Mouse (Mus musculus): ENCODE measurements around the gene Kif27. TPM values are rescaled to one million over a fixed set of nuclear protein-coding genes. Genes with fewer than 3 reads are reported as not detected.

Gene Kif27
- total and polyA plus RNA-seq, 2 experiments from 2014 or later: 0.15 TPM; not detected in 1

- DNase-seq (ENCODE audit: low spot score) (no peak), ATAC-seq (ENCODE audit: insufficient read depth, low read depth) (no peak)
- H3K4me1 ChIP-seq (ENCODE audit: control insufficient read depth, insufficient read depth): no peaks in the 10 kb centered on the region
- TF ChIP-seq EP300 (IDR thresholded peaks at IDR 0.05; ENCODE audit: low read depth): no peak
- no peak for TF ChIP-seq CTCF (IDR thresholded peaks at IDR 0.05; ENCODE audit: low read depth)
- H3K9me3 ChIP-seq (replicated peaks; ENCODE audit: control insufficient read depth, low read length): no peaks in the 10 kb centered on the region
- no peak overlapping the region for H3K9ac ChIP-seq (replicated peaks; ENCODE audit: low read depth, low read length)
- no peak overlapping the region for H3K4me2 ChIP-seq (ENCODE audit: low read depth, low read length)
- H3K4me3 ChIP-seq (ENCODE audit: low read depth, low read length): no peak overlapping the region
- H3K36me3 ChIP-seq (replicated peaks; ENCODE audit: control insufficient read depth, insufficient read depth, low read length): no peaks in the 10 kb centered on the region
- no peaks in the 10 kb centered on the region for H3K27me3 ChIP-seq (ENCODE audit: control insufficient read depth, insufficient read depth, low read length)
- no peak overlapping the region for H3K27ac ChIP-seq (ENCODE audit: low read depth)
Measured at GRCm38 (mm10) chr13:58352996-58353395, 5.9 kb downstream of the Kif27 start.

GRCm38 (mm10) chr13:58350606-58351005 lies 8.3 kb downstream of the Kif27 start:
- Histone ChIP-seq H3K4me1 (ENCODE audit: control insufficient read depth, insufficient read depth) (no peaks in the 10 kb centered on the region), H3K9ac (replicated peaks; ENCODE audit: low read depth, low read length) (no peak overlapping the region), H3K27me3 (ENCODE audit: control insufficient read depth, insufficient read depth, low read length) (no peaks in the 10 kb centered on the region), H3K4me2 (ENCODE audit: low read depth, low read length) (no peak overlapping the region), H3K27ac (ENCODE audit: low read depth) (no peak overlapping the region), H3K9me3 (replicated peaks; ENCODE audit: control insufficient read depth, low read length) (no peaks in the 10 kb centered on the region), H3K4me3 (ENCODE audit: low read depth, low read length) (no peak overlapping the region), H3K36me3 (replicated peaks; ENCODE audit: control insufficient read depth, insufficient read depth, low read length) (no peaks in the 10 kb centered on the region)
- DNase-seq (ENCODE audit: low spot score) (no peak), ATAC-seq (ENCODE audit: insufficient read depth, low read depth) (no peak)
- TF ChIP-seq EP300 (IDR thresholded peaks at IDR 0.05; ENCODE audit: low read depth) (no peak), CTCF (IDR thresholded peaks at IDR 0.05; ENCODE audit: low read depth) (no peak)
- 46% methylated on average over 4 of the region's 4 CpGs for WGBS

GRCm38 (mm10) chr13:58344505-58344904 lies 14.4 kb downstream of the Kif27 start:
- Histone ChIP-seq H3K9me3 (replicated peaks; ENCODE audit: control insufficient read depth, low read length) (no peaks in the 10 kb centered on the region), H3K27me3 (ENCODE audit: control insufficient read depth, insufficient read depth, low read length) (no peaks in the 10 kb centered on the region), H3K36me3 (replicated peaks; ENCODE audit: control insufficient read depth, insufficient read depth, low read length) (no peaks in the 10 kb centered on the region), H3K4me1 (ENCODE audit: control insufficient read depth, insufficient read depth) (no peaks in the 10 kb centered on the region), H3K4me3 (ENCODE audit: low read depth, low read length) (no peak overlapping the region), H3K27ac (ENCODE audit: low read depth) (no peak overlapping the region), H3K4me2 (ENCODE audit: low read depth, low read length) (no peak overlapping the region), H3K9ac (replicated peaks; ENCODE audit: low read depth, low read length) (no peak overlapping the region)
- TF ChIP-seq EP300 (IDR thresholded peaks at IDR 0.05; ENCODE audit: low read depth): no peak
- no peak for TF ChIP-seq CTCF (IDR thresholded peaks at IDR 0.05; ENCODE audit: low read depth)
- ATAC-seq (ENCODE audit: insufficient read depth, low read depth) (no peak), DNase-seq (ENCODE audit: low spot score) (no peak)
- WGBS: 80% methylated on average over 9 of the region's 9 CpGs

- TF ChIP-seq CTCF (IDR thresholded peaks at IDR 0.05; ENCODE audit: low read depth) (no peak), EP300 (IDR thresholded peaks at IDR 0.05; ENCODE audit: low read depth) (no peak)
- WGBS: 69% methylated on average over 12 of the region's 12 CpGs
- ATAC-seq (ENCODE audit: insufficient read depth, low read depth): no peak
Measured at GRCm38 (mm10) chr13:58337456-58337855, 21.5 kb downstream of the Kif27 start.

GRCm38 (mm10) chr13:58334116-58334515 lies 24.8 kb downstream of the Kif27 start:
- TF ChIP-seq EP300 (IDR thresholded peaks at IDR 0.05; ENCODE audit: low read depth) (no peak), CTCF (IDR thresholded peaks at IDR 0.05; ENCODE audit: low read depth) (no peak)
- no peak overlapping the region for H3K4me3 ChIP-seq (ENCODE audit: low read depth, low read length)
- no peaks in the 10 kb centered on the region for H3K4me1 ChIP-seq (ENCODE audit: control insufficient read depth, insufficient read depth)
- DNase-seq (ENCODE audit: low spot score) (no peak), ATAC-seq (ENCODE audit: insufficient read depth, low read depth) (no peak)
- no peak overlapping the region for H3K27ac ChIP-seq (ENCODE audit: low read depth)
- WGBS: 94% methylated on average over 5 of the region's 5 CpGs
- no peak overlapping the region for H3K4me2 ChIP-seq (ENCODE audit: low read depth, low read length)
- no peak overlapping the region for H3K9ac ChIP-seq (replicated peaks; ENCODE audit: low read depth, low read length)
- no peaks in the 10 kb centered on the region for H3K27me3 ChIP-seq (ENCODE audit: control insufficient read depth, insufficient read depth, low read length)
- H3K9me3 ChIP-seq (replicated peaks; ENCODE audit: control insufficient read depth, low read length): no peaks in the 10 kb centered on the region
- H3K36me3 ChIP-seq (replicated peaks; ENCODE audit: control insufficient read depth, insufficient read depth, low read length): no peaks in the 10 kb centered on the region

More at GRCm38 (mm10) chr13:58337456-58337855, 21.5 kb downstream of the Kif27 start:
- H3K9ac ChIP-seq (replicated peaks; ENCODE audit: low read depth, low read length): no peak overlapping the region
- no peaks in the 10 kb centered on the region for H3K36me3 ChIP-seq (replicated peaks; ENCODE audit: control insufficient read depth, insufficient read depth, low read length)
- no peak overlapping the region for H3K4me2 ChIP-seq (ENCODE audit: low read depth, low read length)
- no peak overlapping the region for H3K27ac ChIP-seq (ENCODE audit: low read depth)
- H3K4me3 ChIP-seq (ENCODE audit: low read depth, low read length): no peak overlapping the region
- H3K9me3 ChIP-seq (replicated peaks; ENCODE audit: control insufficient read depth, low read length): no peaks in the 10 kb centered on the region
- H3K4me1 ChIP-seq (ENCODE audit: control insufficient read depth, insufficient read depth): no peaks in the 10 kb centered on the region
- DNase-seq (ENCODE audit: low spot score): no peak
- H3K27me3 ChIP-seq (ENCODE audit: control insufficient read depth, insufficient read depth, low read length): no peaks in the 10 kb centered on the region

- Histone ChIP-seq H3K27me3 (ENCODE audit: control insufficient read depth, insufficient read depth, low read length) (no peaks in the 10 kb centered on the region), H3K27ac (ENCODE audit: low read depth) (no peak overlapping the region), H3K4me1 (ENCODE audit: control insufficient read depth, insufficient read depth) (no peaks in the 10 kb centered on the region), H3K9me3 (replicated peaks; ENCODE audit: control insufficient read depth, low read length) (no peaks in the 10 kb centered on the region), H3K36me3 (replicated peaks; ENCODE audit: control insufficient read depth, insufficient read depth, low read length) (no peaks in the 10 kb centered on the region), H3K9ac (replicated peaks; ENCODE audit: low read depth, low read length) (no peak overlapping the region), H3K4me3 (ENCODE audit: low read depth, low read length) (no peak overlapping the region), H3K4me2 (ENCODE audit: low read depth, low read length) (no peak overlapping the region)
- 72% methylated on average over 2 of the region's 2 CpGs for whole genome bisulfite sequencing
- ATAC-seq (ENCODE audit: insufficient read depth, low read depth) (no peak), DNase-seq (ENCODE audit: low spot score) (no peak)
- TF ChIP-seq CTCF (IDR thresholded peaks at IDR 0.05; ENCODE audit: low read depth) (no peak), EP300 (IDR thresholded peaks at IDR 0.05; ENCODE audit: low read depth) (no peak)
Measured at GRCm38 (mm10) chr13:58317768-58318167, 41.2 kb downstream of the Kif27 start.
